Mouse (Mus musculus) forebrain, postnatal 0 days (tissue): ENCODE measurements around the gene Rgs6. TPM values are rescaled to one million over a fixed set of nuclear protein-coding genes. Genes with fewer than 3 reads are reported as not detected.

ENCODE experiments used
- ATAC-seq: fragments of 200-750 bp; cut with Nextera tagmentation; 2 replicates; pipeline ENCODE4 v1.8.0; 2017; ENCODE audit warnings: mild to moderate bottlenecking, moderate library complexity
- DNase-seq: peaks from one replicate; pipeline ENCODE4 v3.0.0-alpha.2; 2015
- H3K27ac ChIP-seq: fragments of 300-500 bp; sonication (generic); 2 replicates; pipeline ENCODE4 v1.5.1; 2014; ENCODE audit warnings: low read depth, mild to moderate bottlenecking, antibody characterized with exemption, low read length, moderate library complexity, mixed read lengths
- H3K27me3 ChIP-seq: fragments of 300-500 bp; sonication (generic); 2 replicates; pipeline ENCODE4 v1.6.1; 2014; ENCODE audit warnings: mild to moderate bottlenecking, low read length, mixed read lengths; ENCODE audit not compliant: insufficient read depth
- H3K36me3 ChIP-seq: fragments of 300-500 bp; sonication (generic); 2 replicates; pipeline ENCODE4 v1.6.1; 2014; ENCODE audit warnings: mild to moderate bottlenecking, moderate library complexity; ENCODE audit not compliant: insufficient read depth
- H3K4me1 ChIP-seq: fragments of 300-500 bp; sonication (generic); 2 replicates; pipeline ENCODE4 v1.6.1; 2014; ENCODE audit warnings: antibody characterized with exemption; ENCODE audit not compliant: insufficient read depth
- H3K4me2 ChIP-seq: fragments of 300-500 bp; sonication (generic); 2 replicates; pipeline ENCODE4 v1.6.1; 2014; ENCODE audit warnings: low read depth, mild to moderate bottlenecking, moderate library complexity
- H3K4me3 ChIP-seq: fragments of 300-500 bp; sonication (generic); 2 replicates; pipeline ENCODE4 v1.5.1; 2014; ENCODE audit warnings: low read depth, low read length, mixed read lengths
- H3K9ac ChIP-seq: fragments of 300-500 bp; sonication (generic); 2 replicates; pipeline ENCODE4 v1.6.1; 2014; ENCODE audit warnings: mild to moderate bottlenecking
- H3K9me3 ChIP-seq: fragments of 300-500 bp; sonication (generic); 2 replicates; pipeline ENCODE4 v1.6.1; 2016; ENCODE audit warnings: low read length
- CTCF ChIP-seq: sonication (generic); IDR thresholded peaks from 2 replicates; pipeline ENCODE4 v1.5.1; 2016; ENCODE audit warnings: antibody characterized with exemption, control low read depth, low read depth
- WGBS: fragments of 180-500 bp; shearing (Covaris S2); extraction: QIAGEN DNeasy Blood & Tissue Kit; methylation state at CpG from one replicate; pipeline ENCODE4 v1.1.7; 2014; 5-methylcytosine and 5-hydroxymethylcytosine counted together
- polyA plus RNA-seq: library from polyadenylated mRNA; unstranded; fragments of >200 nt; fragmentation: Nextera tagmentation; extraction: Ambion mirVana; gene quantifications from 2 replicates; pipeline ENCODE4 v1.2.1, GENCODE M21; 2015
- total RNA-seq: library from RNA; depleted of rRNA; stranded (reverse); fragments of >200 nt; gene quantifications from 2 replicates; pipeline ENCODE4 v1.2.3, GENCODE M21; 2014

Rgs6 gene
- total and polyA plus RNA-seq, 2 experiments from 2014 or later, result 16.8 to 19.6 TPM

- TF ChIP-seq CTCF, result no peak
- H3K4me3 ChIP-seq, result no peak overlapping the region
- DNase-seq (peak; percentile 71), ATAC-seq (peak; percentile 34)
- H3K27me3 ChIP-seq, result no peaks in the 10 kb centered on the region
- H3K9ac ChIP-seq, result no peak overlapping the region
- H3K4me2 ChIP-seq, result no peak overlapping the region
- H3K36me3 ChIP-seq, result no peaks in the 10 kb centered on the region
- 42% methylated on average over 4 of the region's 4 CpGs for WGBS
- H3K9me3 ChIP-seq, result no peaks in the 10 kb centered on the region
- H3K4me1 ChIP-seq, result 0 out of 2 replicates have a peak, but pooled peaks cover 8% of the 10 kb centered on the region
- no peak overlapping the region for H3K27ac ChIP-seq
Observed at GRCm38 (mm10) chr12:82961852-82962251, 373.8 kb downstream of the Rgs6 start.

- DNase-seq, result peak; percentile 49
- H3K9ac ChIP-seq, result no peak overlapping the region
- H3K9me3 ChIP-seq, result no peaks in the 10 kb centered on the region
- ATAC-seq, result 0 out of 2 replicates have a peak, but pooled peaks have one; percentile 27
- no peak for TF ChIP-seq CTCF
- no peaks in the 10 kb centered on the region for H3K27me3 ChIP-seq
- no peak overlapping the region for H3K27ac ChIP-seq
- H3K4me1 ChIP-seq, result no peaks in the 10 kb centered on the region
- no peak overlapping the region for H3K4me3 ChIP-seq
- H3K36me3 ChIP-seq, result no peaks in the 10 kb centered on the region
- H3K4me2 ChIP-seq, result no peak overlapping the region
- WGBS, result 33% methylated on average over 4 of the region's 4 CpGs
Observed at GRCm38 (mm10) chr12:82970521-82971105, 382.5 kb downstream of the Rgs6 start.

DNA sequence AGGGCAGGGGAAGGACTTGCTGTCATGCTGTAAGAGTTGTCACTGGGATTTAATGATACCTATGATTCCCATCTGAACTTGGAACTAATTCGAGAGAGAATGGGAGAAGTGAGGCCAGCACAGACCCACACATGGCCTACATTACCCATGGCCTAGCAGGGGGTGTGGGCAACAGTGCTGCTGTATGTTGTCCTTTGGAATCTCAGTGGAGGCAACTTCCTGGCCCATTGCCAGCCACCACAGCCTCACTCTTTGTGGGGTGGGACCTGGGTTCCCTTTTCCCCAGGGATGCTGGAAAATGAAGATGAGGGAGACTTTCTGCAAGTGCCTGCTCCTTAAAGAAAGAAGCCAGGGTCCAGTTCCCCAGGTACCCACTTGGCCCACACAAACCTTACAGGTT is 383.1 kb downstream of the Rgs6 start:
- DNase-seq, result no peak
- H3K9me3 ChIP-seq, result no peaks in the 10 kb centered on the region
- H3K9ac ChIP-seq, result no peak overlapping the region
- no peak overlapping the region for H3K27ac ChIP-seq
- no peak overlapping the region for H3K4me3 ChIP-seq
- no peaks in the 10 kb centered on the region for H3K4me1 ChIP-seq
- H3K27me3 ChIP-seq, result no peaks in the 10 kb centered on the region
- no peaks in the 10 kb centered on the region for H3K36me3 ChIP-seq
- no peak for ATAC-seq
- no peak overlapping the region for H3K4me2 ChIP-seq
- 57% methylated on average over 1 of the region's 1 CpGs for WGBS
- no peak for TF ChIP-seq CTCF

DNA sequence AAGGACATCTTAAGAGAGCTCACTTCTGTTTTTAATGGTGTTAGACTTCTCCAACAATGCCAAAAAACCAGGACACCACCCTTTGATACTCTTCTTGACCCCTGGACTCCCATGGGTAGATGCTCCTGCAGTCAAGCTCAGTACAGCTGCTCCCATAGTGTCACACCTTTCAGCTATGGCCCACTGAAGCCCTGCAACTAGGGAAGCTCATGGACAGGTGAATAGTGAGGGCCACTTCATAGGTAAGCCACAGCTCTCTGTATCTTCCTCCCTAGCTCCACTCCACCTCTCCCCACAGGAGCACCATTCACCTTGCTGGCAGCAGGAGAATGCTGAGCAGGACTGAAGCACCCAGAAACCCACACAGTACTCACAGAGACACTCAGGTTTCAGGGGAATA is 384.6 kb downstream of the Rgs6 start:
- no peaks in the 10 kb centered on the region for H3K27me3 ChIP-seq
- H3K4me2 ChIP-seq, result no peak overlapping the region

GRCm38 (mm10) chr12:82973771-82974170 is 385.7 kb downstream of the Rgs6 start:
- no peaks in the 10 kb centered on the region for H3K9me3 ChIP-seq
- H3K4me3 ChIP-seq, result no peak overlapping the region
- H3K27me3 ChIP-seq, result no peaks in the 10 kb centered on the region
- H3K9ac ChIP-seq, result no peak overlapping the region
- TF ChIP-seq CTCF, result no peak
- 98% methylated on average over 3 of the region's 3 CpGs for WGBS
- no peak for ATAC-seq
- H3K36me3 ChIP-seq, result no peaks in the 10 kb centered on the region
- no peaks in the 10 kb centered on the region for H3K4me1 ChIP-seq
- H3K27ac ChIP-seq, result no peak overlapping the region
- no peak for DNase-seq
- H3K4me2 ChIP-seq, result no peak overlapping the region

More for the DNA sequence above, 384.6 kb downstream of the Rgs6 start:
- TF ChIP-seq CTCF, result no peak
- H3K27ac ChIP-seq, result no peak overlapping the region
- no peak overlapping the region for H3K4me3 ChIP-seq
- DNase-seq, result no peak
- H3K9me3 ChIP-seq, result no peaks in the 10 kb centered on the region
- ATAC-seq, result no peak
- H3K4me1 ChIP-seq, result no peaks in the 10 kb centered on the region
- no peak overlapping the region for H3K9ac ChIP-seq
- no peaks in the 10 kb centered on the region for H3K36me3 ChIP-seq

DNA sequence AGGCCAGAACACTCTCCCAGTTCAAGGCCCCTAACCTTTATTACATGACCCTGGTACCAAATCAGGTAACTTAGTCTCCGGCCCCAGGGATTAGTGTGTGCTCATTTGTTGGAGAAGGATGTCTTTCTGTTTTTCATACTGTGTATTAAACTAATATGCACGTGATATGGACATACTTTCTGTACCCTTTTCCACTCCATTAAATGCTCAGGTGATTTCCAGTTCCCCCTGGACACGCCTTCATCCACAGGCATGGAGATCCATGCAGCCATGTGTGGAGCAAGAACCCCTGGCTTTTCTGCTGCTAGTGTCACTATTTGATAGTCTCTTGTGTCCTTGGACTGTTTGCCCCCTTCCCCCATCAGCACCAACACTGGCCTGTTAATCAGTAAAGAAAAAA is 390.2 kb downstream of the Rgs6 start:
- Histone ChIP-seq H3K9ac (no peak overlapping the region), H3K4me3 (no peak overlapping the region), H3K9me3 (no peaks in the 10 kb centered on the region), H3K27ac (no peak overlapping the region), H3K4me2 (no peak overlapping the region), H3K4me1 (no peaks in the 10 kb centered on the region), H3K36me3 (no peaks in the 10 kb centered on the region), H3K27me3 (no peaks in the 10 kb centered on the region)
- ATAC-seq (no peak), DNase-seq (no peak)
- 83% methylated on average over 3 of the region's 3 CpGs for WGBS
- no peak for TF ChIP-seq CTCF

GRCm38 (mm10) chr12:82982716-82983115 is 394.6 kb downstream of the Rgs6 start:
- H3K4me3 ChIP-seq, result no peak overlapping the region
- H3K27ac ChIP-seq, result no peak overlapping the region
- H3K27me3 ChIP-seq, result no peaks in the 10 kb centered on the region
- H3K9me3 ChIP-seq, result no peaks in the 10 kb centered on the region
- H3K9ac ChIP-seq, result no peak overlapping the region
- H3K36me3 ChIP-seq, result no peaks in the 10 kb centered on the region
- ATAC-seq, result no peak
- no peak for TF ChIP-seq CTCF
- H3K4me2 ChIP-seq, result no peak overlapping the region
- WGBS, result 88% methylated on average over 4 of the region's 4 CpGs
- no peaks in the 10 kb centered on the region for H3K4me1 ChIP-seq
- DNase-seq, result no peak
